Mouse (Mus musculus) liver, embryonic 16.5 days (tissue): ENCODE results near the gene Serpini2. TPM values are rescaled to one million over a fixed set of nuclear protein-coding genes. Genes with fewer than 3 reads are reported as not detected.

Experiments used
- polyA plus RNA-seq: library from polyadenylated mRNA; unstranded; fragments of >200 nt; fragmentation: Nextera tagmentation; extraction: Ambion mirVana; gene quantifications from 2 replicates; pipeline ENCODE4 v1.2.1, GENCODE M21; 2015

Gene Serpini2
- polyA plus RNA-seq, 1 experiment from 2014 or later: 0.64 TPM

Other genes with a start within 250 kb of the Serpini2 start
- not detected in 2 replicates for gene Zbbx, start 105.0 kb downstream of the Serpini2 start, polyA plus RNA-seq
- not detected in 2 replicates for gene Wdr49, start 212.1 kb upstream of the Serpini2 start, polyA plus RNA-seq